Mouse (Mus musculus): Measurements from ENCODE around the gene Gpr25. TPM values are rescaled to one million over a fixed set of nuclear protein-coding genes. Genes with fewer than 3 reads are reported as not detected.

Gpr25 gene
- polyA plus RNA-seq, 1 experiment, result 0.55 TPM

DNA sequence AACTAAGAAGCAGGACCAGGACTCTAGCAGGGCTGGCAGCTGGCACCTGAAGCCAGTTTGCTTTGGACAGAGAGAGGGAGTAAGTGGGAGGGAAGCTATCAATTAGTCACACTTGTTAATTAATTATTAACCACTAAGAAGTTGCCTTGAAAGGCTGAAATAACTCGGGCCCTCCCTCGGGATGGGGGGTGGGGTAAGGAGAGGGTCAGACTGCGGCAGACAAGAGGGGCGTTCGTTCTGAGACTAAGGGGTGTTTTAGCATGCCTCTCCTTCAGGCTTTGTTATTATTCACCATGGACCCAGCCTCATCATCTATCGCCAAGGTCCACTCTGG lies 31.7 kb downstream of the Gpr25 start:
- H3K4me3 ChIP-seq (ENCODE audit: low read depth, low read length), result peak overlapping the region; percentile 80
- WGBS, result 20% methylated on average over 6 of the region's 6 CpGs
- TF ChIP-seq POLR2A (IDR thresholded peaks at IDR 0.05; ENCODE audit: low read depth, low read length), result peak; percentile 54; the same call in 1 of the 2 replicates
- TF ChIP-seq CTCF (IDR thresholded peaks at IDR 0.05; ENCODE audit: extremely low read depth, insufficient read length, insufficient replicate concordance, low read depth, low read length), result no peak
- H3K27ac ChIP-seq (ENCODE audit: insufficient read depth, low read depth, low read length), result peak overlapping the region; percentile 94
- no peaks in the 10 kb centered on the region; the same call in 1 of the 2 replicates for H3K27me3 ChIP-seq (ENCODE audit: control insufficient read depth, insufficient read depth, low read length)
- peaks cover 28% of the 10 kb centered on the region for H3K4me1 ChIP-seq (ENCODE audit: control insufficient read depth, insufficient read depth, insufficient read length, low read length)
- peaks cover 31% of the 10 kb centered on the region for H3K36me3 ChIP-seq (ENCODE audit: control insufficient read depth, insufficient read depth, low read length)

DNA sequence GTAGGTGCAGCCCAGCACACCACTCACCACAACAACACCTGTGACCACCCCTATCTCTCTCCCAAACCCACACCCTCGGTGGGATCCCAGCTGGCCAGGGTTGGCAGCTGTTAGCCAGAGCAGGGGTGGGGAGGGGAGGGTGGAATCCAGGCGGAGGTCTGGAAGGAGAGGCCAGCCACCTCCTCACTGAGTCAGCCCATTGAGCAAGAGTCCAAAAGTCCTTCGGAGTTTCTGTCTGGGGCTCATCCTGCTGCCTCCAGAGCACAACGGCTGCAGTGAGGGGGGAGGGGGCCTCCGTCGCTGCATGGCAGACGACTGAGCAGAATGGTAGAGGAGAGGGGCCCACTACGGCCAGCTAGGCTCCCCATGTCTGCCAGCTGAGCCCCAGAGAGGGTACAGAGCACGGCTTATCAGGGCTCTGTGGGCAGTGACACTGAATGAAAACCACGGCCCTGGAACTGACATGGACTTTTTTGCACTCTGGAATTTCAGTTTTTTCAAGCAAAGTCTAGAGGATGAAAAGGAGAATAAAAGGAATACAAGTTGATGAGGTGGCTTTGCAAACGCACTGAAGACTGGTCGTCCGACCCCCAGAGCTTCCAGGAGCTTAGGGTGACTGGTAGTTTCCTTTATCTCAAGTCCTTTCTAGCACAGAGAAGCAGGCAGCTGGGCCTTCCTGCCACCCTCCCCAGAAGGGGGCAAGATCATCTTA lies 32.2 kb downstream of the Gpr25 start:
- peaks cover 32% of the 10 kb centered on the region for H3K4me1 ChIP-seq (ENCODE audit: control insufficient read depth, insufficient read depth, insufficient read length, low read length)
- TF ChIP-seq CTCF (IDR thresholded peaks at IDR 0.05; ENCODE audit: extremely low read depth, insufficient read length, insufficient replicate concordance, low read depth, low read length), result no peak
- TF ChIP-seq POLR2A (IDR thresholded peaks at IDR 0.05; ENCODE audit: low read depth, low read length), result no peak

DNA sequence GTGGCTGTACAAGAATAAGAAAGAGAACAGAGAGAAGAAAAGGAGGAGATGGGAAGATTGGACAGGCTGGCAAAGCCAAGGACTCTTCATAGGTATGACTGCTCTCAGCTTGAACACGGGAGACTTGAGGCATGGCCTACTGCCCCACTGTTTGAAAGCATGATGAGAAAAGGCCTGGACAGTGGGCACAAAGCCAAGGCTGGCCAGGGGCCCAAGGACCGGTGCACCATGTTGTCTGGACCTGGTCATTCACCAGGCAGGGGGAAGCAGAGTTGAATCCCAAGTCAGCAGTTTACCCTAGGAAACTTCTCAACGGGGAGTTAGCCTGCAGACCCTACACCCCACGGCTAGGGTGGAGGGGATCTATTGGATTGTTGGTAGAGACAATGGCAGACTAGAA lies 32.8 kb downstream of the Gpr25 start:
- H3K4me3 ChIP-seq (ENCODE audit: low read depth, low read length), result peak overlapping the region; percentile 80
- peak overlapping the region; percentile 77 for H3K27ac ChIP-seq (ENCODE audit: insufficient read depth, low read depth, low read length)
- H3K4me1 ChIP-seq (ENCODE audit: control insufficient read depth, insufficient read depth, insufficient read length, low read length), result peaks cover 35% of the 10 kb centered on the region
- H3K36me3 ChIP-seq (ENCODE audit: control insufficient read depth, insufficient read depth, low read length), result peaks cover 33% of the 10 kb centered on the region
- TF ChIP-seq CTCF (IDR thresholded peaks at IDR 0.05; ENCODE audit: extremely low read depth, insufficient read length, insufficient replicate concordance, low read depth, low read length), result no peak
- no peak for TF ChIP-seq POLR2A (IDR thresholded peaks at IDR 0.05; ENCODE audit: low read depth, low read length)
- H3K27me3 ChIP-seq (ENCODE audit: control insufficient read depth, insufficient read depth, low read length), result no peaks in the 10 kb centered on the region
- WGBS, result 18% methylated on average over 4 of the region's 4 CpGs

More for the DNA sequence above, 32.2 kb downstream of the Gpr25 start:
- H3K36me3 ChIP-seq (ENCODE audit: control insufficient read depth, insufficient read depth, low read length), result peaks cover 33% of the 10 kb centered on the region
- 12% methylated on average over 13 of the region's 13 CpGs for WGBS
- H3K4me3 ChIP-seq (ENCODE audit: low read depth, low read length), result peak overlapping the region; percentile 80
- H3K27ac ChIP-seq (ENCODE audit: insufficient read depth, low read depth, low read length), result peak overlapping the region; percentile 94
- H3K27me3 ChIP-seq (ENCODE audit: control insufficient read depth, insufficient read depth, low read length), result no peaks in the 10 kb centered on the region; the same call in 1 of the 2 replicates

DNA sequence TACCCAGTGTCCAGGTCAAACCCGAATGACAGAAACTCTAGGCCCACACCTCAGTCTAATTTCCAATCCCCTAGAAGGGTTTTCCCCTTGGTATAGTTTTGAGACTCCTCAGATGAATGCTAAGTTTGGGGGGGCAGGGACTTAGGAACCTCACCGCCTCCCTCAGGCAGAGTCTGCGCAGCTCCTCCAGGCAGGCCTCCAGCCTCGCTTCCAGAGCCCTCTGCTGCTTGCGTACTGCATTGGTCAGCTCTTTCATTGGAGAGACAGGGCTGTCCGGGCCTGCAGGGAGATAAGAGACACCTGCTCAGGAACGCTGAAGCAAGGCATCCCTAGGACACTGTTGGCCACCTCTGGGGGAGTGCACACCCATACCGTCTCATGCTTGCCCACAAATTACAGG lies 34.0 kb downstream of the Gpr25 start:
- Histone ChIP-seq H3K4me1 (ENCODE audit: control insufficient read depth, insufficient read depth, insufficient read length, low read length) (peaks cover 45% of the 10 kb centered on the region), H3K27ac (ENCODE audit: insufficient read depth, low read depth, low read length) (no peak overlapping the region), H3K4me3 (ENCODE audit: low read depth, low read length) (no peak overlapping the region), H3K27me3 (ENCODE audit: control insufficient read depth, insufficient read depth, low read length) (no peaks in the 10 kb centered on the region), H3K36me3 (ENCODE audit: control insufficient read depth, insufficient read depth, low read length) (peaks cover 37% of the 10 kb centered on the region)
- TF ChIP-seq CTCF (IDR thresholded peaks at IDR 0.05; ENCODE audit: extremely low read depth, insufficient read length, insufficient replicate concordance, low read depth, low read length), result no peak
- TF ChIP-seq POLR2A (IDR thresholded peaks at IDR 0.05; ENCODE audit: low read depth, low read length), result no peak
- 76% methylated on average over 8 of the region's 8 CpGs for WGBS

- TF ChIP-seq POLR2A (IDR thresholded peaks at IDR 0.05; ENCODE audit: low read depth, low read length) (no peak), CTCF (IDR thresholded peaks at IDR 0.05; ENCODE audit: extremely low read depth, insufficient read length, insufficient replicate concordance, low read depth, low read length) (no peak)
- no peaks in the 10 kb centered on the region for H3K27me3 ChIP-seq (ENCODE audit: control insufficient read depth, insufficient read depth, low read length)
- no peak overlapping the region for H3K4me3 ChIP-seq (ENCODE audit: low read depth, low read length)
- H3K4me1 ChIP-seq (ENCODE audit: control insufficient read depth, insufficient read depth, insufficient read length, low read length), result peaks cover 44% of the 10 kb centered on the region
- H3K36me3 ChIP-seq (ENCODE audit: control insufficient read depth, insufficient read depth, low read length), result peaks cover 40% of the 10 kb centered on the region
- 99% methylated on average over 8 of the region's 8 CpGs for WGBS
- no peak overlapping the region for H3K27ac ChIP-seq (ENCODE audit: insufficient read depth, low read depth, low read length)
Observed at GRCm38 (mm10) chr1:136225846-136226245, 34.8 kb downstream of the Gpr25 start.

- H3K27ac ChIP-seq (ENCODE audit: insufficient read depth, low read depth, low read length), result peak overlapping the region; percentile 68
- H3K4me3 ChIP-seq (ENCODE audit: low read depth, low read length), result no peak overlapping the region
- TF ChIP-seq CTCF (IDR thresholded peaks at IDR 0.05; ENCODE audit: extremely low read depth, insufficient read length, insufficient replicate concordance, low read depth, low read length) (no peak), POLR2A (IDR thresholded peaks at IDR 0.05; ENCODE audit: low read depth, low read length) (no peak)
- 45% methylated on average over 10 of the region's 10 CpGs for WGBS
- H3K27me3 ChIP-seq (ENCODE audit: control insufficient read depth, insufficient read depth, low read length), result no peaks in the 10 kb centered on the region
- H3K4me1 ChIP-seq (ENCODE audit: control insufficient read depth, insufficient read depth, insufficient read length, low read length), result peaks cover 53% of the 10 kb centered on the region
- H3K36me3 ChIP-seq (ENCODE audit: control insufficient read depth, insufficient read depth, low read length), result peaks cover 51% of the 10 kb centered on the region
Observed at GRCm38 (mm10) chr1:136223758-136224342, 36.8 kb downstream of the Gpr25 start.

- Histone ChIP-seq H3K4me3 (ENCODE audit: low read depth, low read length) (no peak overlapping the region), H3K36me3 (ENCODE audit: control insufficient read depth, insufficient read depth, low read length) (peaks cover 63% of the 10 kb centered on the region), H3K4me1 (ENCODE audit: control insufficient read depth, insufficient read depth, insufficient read length, low read length) (peaks cover 47% of the 10 kb centered on the region), H3K27me3 (ENCODE audit: control insufficient read depth, insufficient read depth, low read length) (no peaks in the 10 kb centered on the region), H3K27ac (ENCODE audit: insufficient read depth, low read depth, low read length) (peak overlapping the region; percentile 40)
- TF ChIP-seq POLR2A (IDR thresholded peaks at IDR 0.05; ENCODE audit: low read depth, low read length) (no peak), CTCF (IDR thresholded peaks at IDR 0.05; ENCODE audit: extremely low read depth, insufficient read length, insufficient replicate concordance, low read depth, low read length) (no peak)
- 61% methylated on average over 10 of the region's 10 CpGs for WGBS
Observed at GRCm38 (mm10) chr1:136222386-136222785, 38.3 kb downstream of the Gpr25 start.
